Mouse (Mus musculus) liver, postnatal 0 days (tissue): ENCODE results near the gene Pepd.

Source experiments
- CTCF ChIP-seq: sonication (generic); IDR thresholded peaks from 2 replicates; pipeline ENCODE4 v1.5.1; 2016; ENCODE audit warnings: antibody characterized with exemption, low read depth
- EP300 ChIP-seq: IDR thresholded peaks from 2 replicates; pipeline ENCODE4 v1.6.1; 2016; ENCODE audit warnings: antibody characterized with exemption, low read depth, mild to moderate bottlenecking

DNA sequence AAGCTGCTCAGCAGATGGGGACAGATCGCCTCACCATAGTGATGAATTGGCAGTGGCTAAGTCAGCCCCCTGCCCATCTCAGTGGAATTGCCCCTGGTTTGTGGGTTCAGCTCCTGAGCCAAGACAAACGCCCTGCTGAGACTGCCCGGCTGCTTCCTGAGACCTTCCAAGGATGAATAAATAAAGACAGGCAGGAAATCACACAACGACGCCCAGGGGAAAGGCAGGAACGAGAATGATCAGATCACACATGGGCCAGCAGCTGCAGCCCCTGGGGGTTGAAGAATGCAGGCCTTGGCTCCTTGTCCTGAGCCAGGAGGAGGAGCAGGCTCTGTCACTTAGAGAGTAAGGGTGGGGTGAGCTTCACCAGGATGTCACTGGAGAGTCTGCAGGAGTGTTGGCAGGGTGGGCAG is 123.0 kb downstream of the Pepd start:
- TF ChIP-seq CTCF: no peak
- TF ChIP-seq EP300: no peak
